Mouse (Mus musculus): Measurements from ENCODE around the gene Prss28. TPM values are rescaled to one million over a fixed set of nuclear protein-coding genes. Genes with fewer than 3 reads are reported as not detected.
A peak's percentile ranks its signal among the peaks of the same experiment; 100 is the strongest.

The Prss28 gene
- total RNA-seq, 2 experiments from 2014 or later, result not detected

DNA sequence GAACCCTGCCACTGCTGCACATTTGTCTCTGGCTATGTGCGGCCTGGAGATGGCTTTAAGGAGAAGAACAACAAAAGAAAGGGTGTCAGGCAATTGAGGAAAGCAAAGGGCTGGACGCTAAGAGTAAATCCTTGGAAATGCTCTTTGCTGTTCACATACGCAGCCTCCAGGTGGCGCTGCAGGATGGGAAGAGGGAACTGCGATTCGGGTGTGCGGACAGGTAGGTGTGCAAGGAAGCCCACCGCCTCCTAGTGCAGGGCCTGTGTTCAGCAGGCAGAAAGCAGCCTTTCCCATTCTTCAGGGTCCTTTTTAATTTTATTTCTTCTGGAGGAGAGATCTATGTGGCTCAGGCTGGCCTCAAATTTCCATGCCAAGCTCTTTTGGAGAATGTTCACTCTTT, 25.5 kb downstream of the Prss28 start:
- intact Hi-C loops (cut with DNase I), result loop anchor here (2.0 kb wide), 1 partner anchor 137 kb away; no protein-coding TSS in a partner anchor
- DNase-seq (ENCODE audit: extremely low spot score in 1 of 2, low spot score in 2 of 2), result peak; percentile 31 to 75

DNA sequence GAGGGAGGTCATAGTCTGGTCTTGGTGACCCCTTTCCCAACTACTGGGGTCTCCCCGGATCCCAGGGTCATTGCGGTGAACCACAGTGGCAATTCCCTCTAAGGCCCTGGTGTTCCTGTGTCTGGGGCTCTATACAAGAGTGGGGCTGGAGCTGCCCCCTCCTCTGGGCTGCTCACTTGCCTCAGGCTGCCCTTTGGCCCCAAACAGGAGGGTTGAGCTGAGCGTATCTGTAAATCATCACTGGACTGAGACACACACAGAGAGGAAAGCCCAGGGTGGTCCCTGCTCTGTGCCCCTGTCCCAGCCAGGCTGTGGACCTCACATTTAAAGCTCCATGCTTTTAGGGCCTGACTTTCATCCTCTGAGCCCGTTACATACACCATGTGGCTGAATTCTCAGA, 29.8 kb downstream of the Prss28 start:
- no peak for DNase-seq (ENCODE audit: extremely low spot score in 1 of 2, low spot score in 2 of 2)
- intact Hi-C loops (cut with DNase I), result no loop called here

DNA sequence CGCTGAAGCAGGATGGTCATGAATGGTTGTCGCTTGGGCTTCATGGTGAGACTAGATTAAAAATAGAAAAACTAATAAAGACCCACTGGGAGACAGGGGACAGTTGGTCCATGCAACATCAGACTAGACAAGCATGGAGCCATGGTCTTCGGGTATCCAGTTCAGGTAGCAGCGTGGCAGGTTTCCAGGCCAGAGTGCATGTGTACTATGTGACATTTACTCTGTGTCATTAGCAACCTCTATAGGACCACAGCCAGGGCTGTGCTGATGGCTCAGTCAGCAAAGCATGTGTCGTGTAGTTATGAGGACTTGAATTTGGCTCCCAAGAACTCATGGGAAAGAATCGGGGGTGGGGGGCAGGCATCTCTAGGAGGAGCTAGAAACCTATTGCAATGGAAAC, 31.6 kb downstream of the Prss28 start:
- DNase-seq (ENCODE audit: extremely low spot score in 1 of 2, low spot score in 2 of 2), result no peak
- intact Hi-C loops (cut with DNase I), result no loop called here

DNA sequence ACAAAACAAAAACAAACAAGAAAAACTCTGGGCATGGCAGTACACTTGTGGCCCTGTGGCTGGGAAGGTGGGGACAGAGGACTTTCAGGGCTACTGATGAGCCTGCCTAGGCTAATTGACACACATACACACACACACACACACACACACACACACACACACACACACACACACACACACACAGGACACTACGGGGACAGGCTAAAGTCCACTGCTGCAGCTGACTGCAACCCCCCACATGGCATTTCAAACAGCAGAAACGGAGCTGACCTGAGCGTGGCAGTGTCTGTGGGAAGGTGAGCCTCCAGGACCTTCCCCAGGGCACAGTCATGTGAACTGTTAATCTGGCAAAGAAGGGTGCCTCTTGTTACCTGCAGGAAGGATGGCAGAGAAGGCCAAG, 33.0 kb downstream of the Prss28 start:
- no peak for DNase-seq (ENCODE audit: extremely low spot score in 1 of 2, low spot score in 2 of 2)
- intact Hi-C loops (cut with DNase I), result no loop called here

DNA sequence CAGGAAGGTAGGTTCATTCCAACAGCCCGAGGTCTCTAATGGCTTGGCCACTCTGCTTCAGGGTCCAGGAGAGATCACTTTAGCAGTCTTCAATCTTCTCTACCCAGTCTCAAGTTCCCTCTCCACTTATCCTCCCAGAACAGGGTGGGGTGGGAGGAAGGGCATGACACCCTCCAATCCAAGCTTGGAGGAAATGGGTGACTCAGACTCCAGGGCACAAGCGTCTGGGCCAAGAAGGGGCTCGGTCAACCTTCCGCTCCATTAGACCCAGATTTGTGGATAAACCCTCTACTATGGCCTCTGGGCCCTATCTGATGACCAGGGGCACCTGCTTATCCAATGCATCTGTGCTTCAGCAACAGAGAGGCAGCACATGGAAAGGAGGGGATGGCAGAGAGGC, 37.0 kb downstream of the Prss28 start, which contains the start of gene Tpsab1:
TSS of gene Tpsab1 (minus strand) at position 101 of the 400 bp plus-strand sequence.
- DNase-seq (ENCODE audit: extremely low spot score in 1 of 2, low spot score in 2 of 2), result no peak
- intact Hi-C loops (cut with DNase I), result no loop called here

DNA sequence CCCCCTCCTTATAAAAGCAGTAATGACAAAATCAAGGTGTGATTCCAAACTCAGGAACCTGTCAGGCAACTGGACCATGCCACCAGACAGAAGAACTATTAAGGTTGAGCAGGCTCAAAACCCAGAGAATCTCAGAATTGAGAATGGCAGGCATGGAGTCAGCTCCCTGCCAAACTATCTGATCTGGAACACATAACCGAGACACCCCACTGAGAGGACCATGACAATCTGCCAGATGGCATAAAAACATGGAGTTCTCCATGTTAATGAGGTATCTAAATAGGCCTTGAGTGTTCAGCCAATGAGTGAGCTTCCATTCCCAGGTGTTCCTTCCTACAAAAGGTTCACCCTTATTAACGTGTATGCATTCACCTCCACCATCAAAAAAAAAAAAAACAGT, 52.8 kb downstream of the Prss28 start:
- no peak for DNase-seq (ENCODE audit: extremely low spot score in 1 of 2, low spot score in 2 of 2)
- intact Hi-C loops (cut with DNase I), result no loop called here

Other genes starting within 250 kb of the Prss28 start
- gene Tmem204, start 225.1 kb upstream of the Prss28 start, total RNA-seq (2021), result 1 to 10 TPM; 7.2 to 7.8 TPM
- 10 to 100 TPM; 35.4 to 41.1 TPM for gene Telo2, start 192.7 kb upstream of the Prss28 start, total RNA-seq (2021)
- gene Ptx4, start 187.9 kb upstream of the Prss28 start, total RNA-seq (2021), result 1 to 10 TPM; 2.0 to 2.3 TPM
- gene Clcn7, start 175.3 kb upstream of the Prss28 start, total RNA-seq (2021), result 10 to 100 TPM; 44.6 to 44.9 TPM
- gene Ccdc154, start 146.2 kb upstream of the Prss28 start, total RNA-seq (2021), result not detected
- gene Gm38655, start 133.2 kb upstream of the Prss28 start, total RNA-seq (2021), result not detected
- 10 to 100 TPM; 17.6 to 17.9 TPM for gene BC003965, start 124.1 kb upstream of the Prss28 start, total RNA-seq (2021)
- gene Unkl, start 120.2 kb upstream of the Prss28 start, total RNA-seq (2021), result 10 to 100 TPM; 31.8 to 32.3 TPM
- gene Gnptg, start 68.5 kb upstream of the Prss28 start, total RNA-seq (2021), result 10 to 100 TPM; 60.4 to 67.4 TPM
- gene Tsr3, start 68.5 kb upstream of the Prss28 start, total RNA-seq (2021), result 10 to 100 TPM; 28.6 to 30.3 TPM
- 10 to 100 TPM; 17.4 to 35.0 TPM for gene Baiap3, start 52.3 kb upstream of the Prss28 start, total RNA-seq (2021)
- gene Ube2i, start 34.0 kb upstream of the Prss28 start, total RNA-seq (2021), result 100 to 1,000 TPM; 225 to 230 TPM
- not detected for gene Prss34, start 10.3 kb upstream of the Prss28 start, total RNA-seq (2021)
- gene Prss29, start 10.0 kb downstream of the Prss28 start, total RNA-seq (2021), result not detected
- gene Tpsab1, start 36.9 kb downstream of the Prss28 start, total RNA-seq (2021), result not detected
- under 1 TPM; 0.54 to 0.77 TPM for gene Tpsb2, start 57.7 kb downstream of the Prss28 start, total RNA-seq (2021)
- not detected for gene Tpsg1, start 60.6 kb downstream of the Prss28 start, total RNA-seq (2021)
- 10 to 100 TPM; 53.7 to 62.9 TPM for gene Cacna1h, start 125.1 kb downstream of the Prss28 start, total RNA-seq (2021)
- 1 to 10 TPM in 1 of 2 experiments, under 1 TPM in 1; 0.39 to 4.8 TPM for gene Tekt4, start 146.0 kb downstream of the Prss28 start, total RNA-seq (2021)
- gene Sstr5, start 188.6 kb downstream of the Prss28 start, total RNA-seq (2021), result under 1 TPM; 0.34 to 0.55 TPM